Mouse (Mus musculus): ENCODE measurements around the gene Swi5.

Swi5 gene

GRCm38 (mm10) chr2:32258887-32259533, 28.9 kb downstream of the Swi5 start:
- no peak for DNase-seq (ENCODE audit: low read depth, low spot score)
- Histone ChIP-seq H3K36me3 (ENCODE audit: control insufficient read depth, insufficient read depth, low read length, poor library complexity, severe bottlenecking) (no peaks in the 10 kb centered on the region), H3K27me3 (ENCODE audit: control insufficient read depth, insufficient read depth, low read length, poor library complexity, severe bottlenecking) (no peaks in the 10 kb centered on the region)

DNA sequence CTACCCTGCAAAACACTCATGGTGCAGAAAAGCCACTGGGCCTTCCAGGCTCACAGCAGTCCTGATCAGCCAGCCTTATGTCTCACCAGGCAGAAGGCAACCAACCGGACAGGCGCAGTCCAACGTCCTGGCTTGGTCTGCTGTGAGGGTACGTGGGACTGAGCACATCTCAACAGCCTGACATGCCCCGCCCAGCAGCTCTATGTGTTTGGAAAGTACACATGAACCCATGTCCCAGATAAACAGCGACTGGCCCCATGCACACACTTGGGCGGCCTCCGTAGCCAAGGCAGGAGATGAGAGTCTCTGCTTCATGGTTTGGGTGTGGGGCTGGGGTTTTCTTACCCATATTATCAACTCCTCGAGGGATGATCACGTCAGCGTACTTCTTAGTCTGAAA, 31.6 kb downstream of the Swi5 start:
- Histone ChIP-seq H3K27me3 (ENCODE audit: control insufficient read depth, insufficient read depth, low read length, poor library complexity, severe bottlenecking) (no peaks in the 10 kb centered on the region), H3K36me3 (ENCODE audit: control insufficient read depth, insufficient read depth, low read length, poor library complexity, severe bottlenecking) (no peaks in the 10 kb centered on the region)
- DNase-seq (ENCODE audit: low read depth, low spot score): no peak

DNA sequence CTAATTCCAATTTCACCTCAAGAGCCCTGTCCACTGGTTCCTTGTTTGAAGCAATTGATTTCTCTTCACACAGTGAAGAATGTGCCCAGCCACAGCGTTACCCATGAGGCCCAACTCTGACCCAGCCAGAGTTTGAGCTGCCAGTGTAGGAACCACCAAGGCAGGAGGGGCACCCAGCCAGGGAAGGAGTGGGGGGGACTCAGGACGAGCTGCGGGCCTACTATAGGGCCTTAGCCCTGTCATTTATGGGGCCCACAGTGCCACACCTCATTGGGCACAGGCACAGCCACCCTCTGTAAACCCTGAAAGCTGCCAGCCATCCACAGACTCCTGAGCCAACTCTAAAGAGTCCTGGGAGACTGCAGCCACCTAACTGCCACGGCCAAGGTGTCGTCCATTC, 33.3 kb downstream of the Swi5 start:
- Histone ChIP-seq H3K36me3 (ENCODE audit: control insufficient read depth, insufficient read depth, low read length, poor library complexity, severe bottlenecking) (no peaks in the 10 kb centered on the region), H3K27me3 (ENCODE audit: control insufficient read depth, insufficient read depth, low read length, poor library complexity, severe bottlenecking) (no peaks in the 10 kb centered on the region)
- no peak for DNase-seq (ENCODE audit: low read depth, low spot score)

DNA sequence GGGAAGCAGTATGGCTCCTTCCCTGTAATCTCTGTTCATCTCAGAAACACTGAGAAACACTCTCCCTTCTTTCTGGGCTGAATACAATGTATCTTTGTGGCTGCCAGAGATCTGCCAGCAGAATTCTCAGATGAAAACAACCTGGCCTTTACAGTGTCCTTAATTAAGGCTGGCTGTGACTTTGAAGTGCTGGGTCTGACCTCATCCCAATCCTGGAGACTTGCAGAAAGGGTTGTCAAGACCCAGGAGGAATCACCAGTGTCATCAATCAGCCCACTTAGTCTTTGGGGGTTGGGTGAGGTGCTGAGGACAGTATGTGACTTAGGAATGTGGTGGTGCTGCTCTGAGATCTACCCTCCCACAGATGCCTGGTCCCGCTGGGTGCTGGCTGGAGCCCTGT, 34.5 kb downstream of the Swi5 start:
- Histone ChIP-seq H3K36me3 (ENCODE audit: control insufficient read depth, insufficient read depth, low read length, poor library complexity, severe bottlenecking) (no peaks in the 10 kb centered on the region), H3K27me3 (ENCODE audit: control insufficient read depth, insufficient read depth, low read length, poor library complexity, severe bottlenecking) (no peaks in the 10 kb centered on the region)
- DNase-seq (ENCODE audit: low read depth, low spot score): no peak

- DNase-seq (ENCODE audit: low read depth, low spot score): no peak
- H3K36me3 ChIP-seq (ENCODE audit: control insufficient read depth, insufficient read depth, low read length, poor library complexity, severe bottlenecking): no peaks in the 10 kb centered on the region
- H3K27me3 ChIP-seq (ENCODE audit: control insufficient read depth, insufficient read depth, low read length, poor library complexity, severe bottlenecking): no peaks in the 10 kb centered on the region
These were observed 35.2 kb downstream of the Swi5 start for GRCm38 (mm10) chr2:32252658-32253057.

DNA sequence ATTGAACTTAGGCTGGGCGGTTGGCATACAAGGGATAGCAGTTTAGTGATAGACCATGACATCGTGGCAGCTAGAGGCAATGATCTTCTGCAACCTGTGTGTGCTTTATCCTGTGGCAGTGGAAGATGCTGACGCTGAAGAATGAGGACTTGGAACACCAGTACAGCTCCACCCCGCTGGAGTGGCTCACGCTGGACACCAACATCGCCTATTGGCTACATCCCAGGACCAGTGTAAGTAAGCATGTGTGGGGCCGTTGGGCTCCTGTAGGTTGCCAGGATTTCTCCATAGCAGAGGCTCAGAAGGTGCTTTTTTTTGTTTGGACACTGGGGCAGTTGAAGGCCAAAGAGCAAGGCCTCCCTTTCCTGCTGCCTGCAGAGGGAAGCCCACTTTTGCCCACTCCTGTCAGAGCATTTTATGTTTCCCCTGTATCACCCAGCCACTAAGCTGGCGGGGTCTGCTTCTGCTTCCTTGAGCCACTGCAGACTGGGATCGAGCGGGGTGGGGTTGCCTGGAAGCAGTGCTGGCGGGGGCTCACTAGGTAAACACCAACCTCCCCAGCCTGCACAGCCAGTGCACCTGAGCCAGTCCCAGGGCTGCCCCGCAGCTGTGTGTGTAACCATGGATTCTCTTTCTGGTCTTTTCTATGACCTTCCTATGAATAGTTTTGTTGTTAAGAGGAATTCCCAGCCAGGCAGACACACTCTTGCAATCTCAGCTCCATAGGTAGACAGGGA, 35.9 kb downstream of the Swi5 start:
- no peaks in the 10 kb centered on the region for H3K27me3 ChIP-seq (ENCODE audit: control insufficient read depth, insufficient read depth, low read length, poor library complexity, severe bottlenecking)

DNA sequence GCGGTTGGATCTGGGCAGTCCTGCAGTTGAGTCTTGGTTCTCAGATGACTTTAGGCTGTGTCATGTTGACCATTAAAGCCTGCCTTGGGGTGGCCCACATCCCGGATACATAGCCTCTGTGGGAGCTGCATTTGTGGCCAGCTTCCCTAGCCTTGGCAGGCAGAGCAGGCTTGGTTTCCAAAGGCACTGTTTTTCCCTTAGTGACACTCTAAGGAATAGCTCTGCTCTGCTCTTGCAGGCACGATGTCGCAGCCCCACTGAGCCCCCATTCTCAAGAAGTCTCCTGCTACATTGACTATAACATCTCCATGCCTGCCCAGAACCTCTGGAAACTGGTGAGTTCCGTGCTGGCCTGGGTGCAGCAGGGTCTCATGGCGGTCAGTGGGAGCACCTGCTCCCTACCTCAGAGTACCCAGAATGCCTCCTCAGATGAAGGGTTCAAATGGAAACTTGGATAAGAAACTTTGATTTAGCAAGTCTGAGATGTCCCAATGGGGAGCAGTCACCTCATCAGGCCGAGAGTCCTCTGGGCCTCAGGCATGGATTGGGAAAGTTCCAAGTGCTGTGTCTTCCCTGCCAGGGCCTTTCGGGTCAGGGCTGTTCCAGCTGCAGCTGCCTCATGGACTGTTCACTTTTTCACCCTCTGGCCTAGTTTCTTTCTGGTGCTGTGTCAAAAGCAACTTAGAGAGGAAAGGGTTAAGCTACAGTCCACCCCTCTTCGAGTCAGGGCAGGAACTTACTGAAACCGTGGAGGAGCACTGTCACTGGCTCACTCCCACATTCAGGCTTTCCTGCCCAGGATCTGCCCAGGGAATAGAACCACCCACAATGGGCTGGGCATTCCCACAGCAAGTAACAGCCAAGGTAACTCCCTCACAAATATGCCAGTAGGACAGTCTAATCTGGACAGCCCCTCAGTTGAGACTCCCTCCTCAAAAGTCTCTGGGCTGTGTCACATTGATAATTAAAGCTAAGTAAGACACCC, 39.2 kb downstream of the Swi5 start:
- H3K36me3 ChIP-seq (ENCODE audit: control insufficient read depth, insufficient read depth, low read length, poor library complexity, severe bottlenecking): no peaks in the 10 kb centered on the region; the same call in none of the 2 replicates
- no peak for DNase-seq (ENCODE audit: low read depth, low spot score)
- H3K27me3 ChIP-seq (ENCODE audit: control insufficient read depth, insufficient read depth, low read length, poor library complexity, severe bottlenecking): no peaks in the 10 kb centered on the region

More for the DNA sequence above, 35.9 kb downstream of the Swi5 start:
- no peak for DNase-seq (ENCODE audit: low read depth, low spot score)
- no peaks in the 10 kb centered on the region; the same call in 1 of the 2 replicates for H3K36me3 ChIP-seq (ENCODE audit: control insufficient read depth, insufficient read depth, low read length, poor library complexity, severe bottlenecking)

- no peaks in the 10 kb centered on the region; the same call in none of the 2 replicates for H3K36me3 ChIP-seq (ENCODE audit: control insufficient read depth, insufficient read depth, low read length, poor library complexity, severe bottlenecking)
These were observed 41.1 kb downstream of the Swi5 start for GRCm38 (mm10) chr2:32246741-32247140.

DNA sequence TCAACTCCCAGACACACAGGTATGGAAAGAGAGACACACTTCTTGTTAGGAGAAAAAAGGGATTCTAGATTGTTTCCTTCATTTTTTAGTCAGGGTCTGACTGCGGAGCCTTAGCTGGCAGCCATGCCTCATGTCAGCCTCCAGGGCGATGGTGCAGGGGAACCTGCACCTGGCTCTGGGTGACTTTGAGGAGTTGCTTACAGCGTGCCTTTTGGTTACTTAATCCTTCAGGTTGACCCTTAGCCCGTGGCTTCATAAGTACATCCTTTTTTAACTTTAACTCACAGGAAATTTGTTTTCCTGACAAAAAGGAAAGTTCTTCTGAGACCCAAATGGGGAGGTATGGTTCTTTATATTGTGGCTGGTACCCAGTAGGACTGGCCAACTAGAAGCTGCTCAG, 44.9 kb downstream of the Swi5 start:
- DNase-seq (ENCODE audit: low read depth, low spot score): no peak
- H3K27me3 ChIP-seq (ENCODE audit: control insufficient read depth, insufficient read depth, low read length, poor library complexity, severe bottlenecking): no peaks in the 10 kb centered on the region
- no peaks in the 10 kb centered on the region; the same call in none of the 2 replicates for H3K36me3 ChIP-seq (ENCODE audit: control insufficient read depth, insufficient read depth, low read length, poor library complexity, severe bottlenecking)

More at GRCm38 (mm10) chr2:32246741-32247140, 41.1 kb downstream of the Swi5 start:
- DNase-seq (ENCODE audit: low read depth, low spot score): no peak
- H3K27me3 ChIP-seq (ENCODE audit: control insufficient read depth, insufficient read depth, low read length, poor library complexity, severe bottlenecking): no peaks in the 10 kb centered on the region

DNA sequence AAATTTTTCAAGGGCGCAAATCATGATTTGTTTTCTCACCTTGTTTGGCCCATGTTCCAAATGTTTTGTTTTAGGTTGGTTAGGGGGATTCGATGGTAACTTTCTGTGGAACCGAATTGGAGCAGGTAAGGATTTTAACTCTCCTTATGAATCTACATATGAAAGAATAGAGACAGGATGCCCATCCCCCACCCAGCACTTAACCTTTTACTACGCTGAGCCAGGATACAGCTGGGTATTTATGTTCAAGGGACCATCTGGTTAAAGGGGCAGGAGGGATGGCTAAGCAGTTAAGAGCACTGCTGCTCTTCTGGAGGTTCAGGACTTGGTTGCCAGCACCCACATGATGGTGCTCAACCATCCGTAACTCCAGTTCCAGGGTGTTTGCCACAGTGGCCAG, 47.3 kb downstream of the Swi5 start:
- no peaks in the 10 kb centered on the region for H3K27me3 ChIP-seq (ENCODE audit: control insufficient read depth, insufficient read depth, low read length, poor library complexity, severe bottlenecking)
- no peaks in the 10 kb centered on the region; the same call in 1 of the 2 replicates for H3K36me3 ChIP-seq (ENCODE audit: control insufficient read depth, insufficient read depth, low read length, poor library complexity, severe bottlenecking)
- DNase-seq (ENCODE audit: low read depth, low spot score): no peak

- no peaks in the 10 kb centered on the region for H3K27me3 ChIP-seq (ENCODE audit: control insufficient read depth, insufficient read depth, low read length, poor library complexity, severe bottlenecking)
- DNase-seq (ENCODE audit: low read depth, low spot score): no peak
- no peaks in the 10 kb centered on the region; the same call in 1 of the 2 replicates for H3K36me3 ChIP-seq (ENCODE audit: control insufficient read depth, insufficient read depth, low read length, poor library complexity, severe bottlenecking)
These were observed 49.0 kb downstream of the Swi5 start for GRCm38 (mm10) chr2:32238708-32239435.

- no peak for DNase-seq (ENCODE audit: low read depth, low spot score)
- no peaks in the 10 kb centered on the region; the same call in 1 of the 2 replicates for H3K36me3 ChIP-seq (ENCODE audit: control insufficient read depth, insufficient read depth, low read length, poor library complexity, severe bottlenecking)
- H3K27me3 ChIP-seq (ENCODE audit: control insufficient read depth, insufficient read depth, low read length, poor library complexity, severe bottlenecking): no peaks in the 10 kb centered on the region
These were observed 50.3 kb downstream of the Swi5 start for GRCm38 (mm10) chr2:32237571-32237970.

DNA sequence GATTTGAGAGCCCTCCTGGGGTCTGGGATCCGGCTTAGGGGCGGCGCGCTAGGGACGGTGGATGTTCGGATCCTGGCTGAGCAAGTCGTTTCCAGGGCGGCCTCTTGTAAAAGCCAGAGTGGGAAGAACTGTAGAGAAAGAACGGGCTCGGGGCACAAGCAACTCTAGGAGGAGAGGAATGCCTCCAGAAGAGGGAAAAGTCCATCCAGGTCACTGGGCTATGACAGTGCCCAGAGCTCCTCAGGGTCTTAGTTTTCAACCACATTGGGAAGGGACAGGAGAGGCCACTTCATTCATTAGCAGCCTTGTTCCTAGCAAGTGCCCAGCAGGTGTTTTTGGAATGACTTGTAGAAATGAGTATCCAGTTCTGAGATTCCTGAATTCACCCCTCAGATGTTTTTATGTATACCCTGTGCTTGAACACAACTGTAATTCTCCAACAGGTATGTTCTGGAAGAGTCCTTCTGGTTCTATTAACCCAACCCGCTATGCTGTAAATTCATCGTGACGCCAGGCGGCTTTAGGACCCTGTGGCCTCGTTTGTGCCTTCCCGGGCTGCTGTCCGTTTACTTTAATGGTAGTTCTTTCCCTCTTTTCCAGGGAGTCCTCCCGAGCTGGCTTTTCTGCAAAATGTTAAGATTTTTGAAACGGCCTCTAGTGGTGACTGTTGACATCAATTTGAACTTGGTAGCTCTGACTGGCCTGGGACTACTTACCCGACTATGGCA, 51.0 kb downstream of the Swi5 start:
- Histone ChIP-seq H3K36me3 (ENCODE audit: control insufficient read depth, insufficient read depth, low read length, poor library complexity, severe bottlenecking) (no peaks in the 10 kb centered on the region; the same call in 1 of the 2 replicates), H3K27me3 (ENCODE audit: control insufficient read depth, insufficient read depth, low read length, poor library complexity, severe bottlenecking) (no peaks in the 10 kb centered on the region)
- DNase-seq (ENCODE audit: low read depth, low spot score): peak; percentile 61

All from splenic B cell, adult 2 months (primary cell).